Mouse (Mus musculus) layer of hippocampus, postnatal 10 days (tissue): ENCODE data around the gene Lbr. TPM values are rescaled to one million over a fixed set of nuclear protein-coding genes. Genes with fewer than 3 reads are reported as not detected.
"Not testable (repeated sequence)": the region's sequence is repeated elsewhere in the genome, so short reads cannot be mapped to it uniquely, and the experiment has no call there.

ENCODE experiments used
- DNase-seq, 2 experiments: peaks; one replicate each; pipeline ENCODE4 v3.0.0; 2021; ENCODE audit warnings: low spot score in 2 of 2
- total RNA-seq, 2 experiments: library from RNA; stranded (reverse); gene quantifications; 2 replicates each; pipeline ENCODE4 v1.2.3; 2021

The Lbr gene
- total RNA-seq, 2 experiments from 2014 or later, result 15.0 to 17.8 TPM

GRCm38 (mm10) chr1:181782600-181782999, 60.2 kb downstream of the Lbr start:
- DNase-seq, result not testable (repeated sequence)

GRCm38 (mm10) chr1:181776541-181776940, 66.3 kb downstream of the Lbr start:
- no peak for DNase-seq

- DNase-seq, result no peak
Observed at GRCm38 (mm10) chr1:181771871-181772270, 71.0 kb downstream of the Lbr start.

- DNase-seq, result peak in 1 of 2 experiments; percentile 17
Observed at GRCm38 (mm10) chr1:181769392-181769791, 73.5 kb downstream of the Lbr start.

Other genes with a start within 250 kb of the Lbr start
- 100 to 1,000 TPM; 173 to 184 TPM for gene Enah, start 176.9 kb upstream of the Lbr start, total RNA-seq